8 mouse cellular contexts compared by ENCODE assay signal in genomic region chr12:79171269-79171995, GRCm38 (mm10). TPM values are rescaled to one million over a fixed set of nuclear protein-coding genes. Genes with fewer than 3 reads are reported as not detected.
DNase-seq lines count a peak whose midpoint lies in the region; ATAC-seq lines count a peak whose summit lies in the region.

No protein-coding gene starts in this region.

- 0 out of 2 replicates have a peak, but pooled peaks cover 2% of the 10 kb centered on the region for H3K4me1 ChIP-seq in hindbrain, embryonic 11.5 days (replicated peaks; ENCODE audit: control insufficient read depth, insufficient read depth, low read length)
- H3K4me1 ChIP-seq in midbrain, embryonic 11.5 days (ENCODE audit: control insufficient read depth, insufficient read depth, low read length) = peaks cover 7% of the 10 kb centered on the region

- peak overlapping the region; percentile 87; the same call in 1 of the 2 replicates for H3K27ac ChIP-seq in hindbrain, embryonic 11.5 days (ENCODE audit: low read depth, low read length)
- H3K27ac ChIP-seq in midbrain, embryonic 11.5 days (ENCODE audit: low read depth, low read length) = no peak overlapping the region

- peak; percentile 0 for DNase-seq in embryo, embryonic 11.5 days (ENCODE audit: low read depth, low spot score)
- no peak for DNase-seq in embryo, embryonic 9.5 days (ENCODE audit: extremely low spot score)
- DNase-seq in right cerebral cortex, adult 18-20 months = peak; percentile 17
- no peak for DNase-seq in right cerebral cortex, postnatal 4 days
- peak; percentile 19 for DNase-seq in hindbrain, embryonic 11.5 days (ENCODE audit: low spot score)
- DNase-seq in midbrain, embryonic 11.5 days (ENCODE audit: low spot score, missing footprints) = peak; percentile 83
- DNase-seq in urinary bladder, postnatal 36 days (ENCODE audit: low spot score in 2 of 2) = no peak
- no peak for DNase-seq in spleen, adult 18-20 months

- H3K9me3 ChIP-seq in hindbrain, embryonic 11.5 days (ENCODE audit: control insufficient read depth, low read length) = no peaks in the 10 kb centered on the region
- H3K9me3 ChIP-seq in midbrain, embryonic 11.5 days (ENCODE audit: control insufficient read depth, low read length) = no peaks in the 10 kb centered on the region

- no peaks in the 10 kb centered on the region for H3K27me3 ChIP-seq in hindbrain, embryonic 11.5 days (ENCODE audit: control insufficient read depth, insufficient read depth, low read length)
- no peaks in the 10 kb centered on the region for H3K27me3 ChIP-seq in midbrain, embryonic 11.5 days (ENCODE audit: control insufficient read depth, insufficient read depth, low read length)

- H3K4me2 ChIP-seq in hindbrain, embryonic 11.5 days (replicated peaks; ENCODE audit: low read depth, low read length) = peak overlapping the region; percentile 57
- H3K4me2 ChIP-seq in midbrain, embryonic 11.5 days = peak overlapping the region; percentile 54

- H3K36me3 ChIP-seq in hindbrain, embryonic 11.5 days (ENCODE audit: control insufficient read depth, insufficient read depth, low read length) = no peaks in the 10 kb centered on the region
- H3K36me3 ChIP-seq in midbrain, embryonic 11.5 days (ENCODE audit: control insufficient read depth, insufficient read depth, low read length) = peaks cover 4% of the 10 kb centered on the region; the same call in 1 of the 2 replicates

- H3K9ac ChIP-seq in hindbrain, embryonic 11.5 days (ENCODE audit: low read depth, low read length) = peak overlapping the region; percentile 89
- peak overlapping the region; percentile 89 for H3K9ac ChIP-seq in midbrain, embryonic 11.5 days (ENCODE audit: low read length)

- 39% methylated on average over 12 of the region's 12 CpGs for WGBS in hindbrain, embryonic 11.5 days
- 43% methylated on average over 12 of the region's 12 CpGs for WGBS in midbrain, embryonic 11.5 days

- H3K4me3 ChIP-seq in hindbrain, embryonic 11.5 days (ENCODE audit: low read depth, low read length) = peak overlapping the region; percentile 92
- H3K4me3 ChIP-seq in midbrain, embryonic 11.5 days (ENCODE audit: low read depth, low read length) = peak overlapping the region; percentile 67

- no peak for ATAC-seq in hindbrain, embryonic 11.5 days (ENCODE audit: low FRiP score)
- ATAC-seq in midbrain, embryonic 11.5 days (ENCODE audit: low FRiP score) = no peak

RNA-seq across cellular contexts. Expression of gene Vti1b, which starts 1.0 kb away (rescaled TPM):
- 119 and 121 TPM in 2 replicates for polyA plus RNA-seq in hindbrain, embryonic 11.5 days (2014; fragmentation: Nextera tagmentation; extraction: Ambion mirVana)
- polyA plus RNA-seq in midbrain, embryonic 11.5 days (2014; fragmentation: Nextera tagmentation; extraction: Ambion mirVana) = 101 and 106 TPM in 2 replicates

RNA-seq across cellular contexts. Expression of gene Rdh11, which starts 20.7 kb away (rescaled TPM):
- 29.6 and 30.0 TPM in 2 replicates for polyA plus RNA-seq in hindbrain, embryonic 11.5 days (2014; fragmentation: Nextera tagmentation; extraction: Ambion mirVana)
- polyA plus RNA-seq in midbrain, embryonic 11.5 days (2014; fragmentation: Nextera tagmentation; extraction: Ambion mirVana) = 28.9 and 31.1 TPM in 2 replicates

RNA-seq across cellular contexts. Expression of gene Rdh12, which starts 37.3 kb away (rescaled TPM):
- polyA plus RNA-seq in hindbrain, embryonic 11.5 days (2014; fragmentation: Nextera tagmentation; extraction: Ambion mirVana) = 0.88 and 1.5 TPM in 2 replicates
- polyA plus RNA-seq in midbrain, embryonic 11.5 days (2014; fragmentation: Nextera tagmentation; extraction: Ambion mirVana) = 1.4 and 1.9 TPM in 2 replicates

RNA-seq across cellular contexts. Expression of gene Arg2, which starts 40.9 kb away (rescaled TPM):
- 7.9 and 8.3 TPM in 2 replicates for polyA plus RNA-seq in hindbrain, embryonic 11.5 days (2014; fragmentation: Nextera tagmentation; extraction: Ambion mirVana)
- 4.1 and 5.5 TPM in 2 replicates for polyA plus RNA-seq in midbrain, embryonic 11.5 days (2014; fragmentation: Nextera tagmentation; extraction: Ambion mirVana)

Comparison
In these comparisons a context has a peak if more than half of its experiments do, and no peak if none do; other contexts are left out.
1. DNase-seq: peak in embryo, embryonic 11.5 days (single experiment), right cerebral cortex, adult 18-20 months (single experiment), hindbrain, embryonic 11.5 days (single experiment) and midbrain, embryonic 11.5 days (single experiment); none in embryo, embryonic 9.5 days (single experiment), right cerebral cortex, postnatal 4 days (single experiment), urinary bladder, postnatal 36 days (0 of 2) and spleen, adult 18-20 months (0 of 2).